Mouse (Mus musculus) embryonic facial prominence, embryonic 13.5 days (tissue): ENCODE results near the gene Palm2. TPM values are rescaled to one million over a fixed set of nuclear protein-coding genes. Genes with fewer than 3 reads are reported as not detected.

Experiments
- ATAC-seq: fragments of 200-750 bp; cut with Nextera tagmentation; 2 replicates; pipeline ENCODE4 v1.8.0; 2017; ENCODE audit warnings: low read depth; ENCODE audit not compliant: insufficient number of reproducible peaks, insufficient read depth, low FRiP score, low TSS enrichment
- H3K27ac ChIP-seq: fragments of 300-500 bp; sonication (generic); 2 replicates; pipeline ENCODE4 v1.5.1; 2015; ENCODE audit warnings: moderate library complexity, mild to moderate bottlenecking, inconsistent platforms
- H3K27me3 ChIP-seq: fragments of 300-500 bp; sonication (generic); 2 replicates; pipeline ENCODE4 v1.6.1; 2015; ENCODE audit warnings: mild to moderate bottlenecking, inconsistent platforms
- H3K36me3 ChIP-seq: fragments of 300-500 bp; sonication (generic); 2 replicates; pipeline ENCODE4 v1.6.1; 2015; ENCODE audit warnings: mild to moderate bottlenecking, inconsistent platforms
- H3K4me1 ChIP-seq: fragments of 300-500 bp; sonication (generic); 2 replicates; pipeline ENCODE4 v1.6.1; 2015; ENCODE audit warnings: inconsistent platforms
- H3K4me2 ChIP-seq: fragments of 300-500 bp; sonication (generic); 2 replicates; pipeline ENCODE4 v1.6.1; 2015; ENCODE audit warnings: moderate library complexity, mild to moderate bottlenecking, inconsistent platforms
- H3K4me3 ChIP-seq: fragments of 300-500 bp; sonication (generic); 2 replicates; pipeline ENCODE4 v1.5.1; 2015; ENCODE audit warnings: mild to moderate bottlenecking, inconsistent platforms
- H3K9ac ChIP-seq: fragments of 300-500 bp; sonication (generic); 2 replicates; pipeline ENCODE4 v1.6.1; 2015; ENCODE audit warnings: mild to moderate bottlenecking, inconsistent platforms
- H3K9me3 ChIP-seq: fragments of 300-500 bp; sonication (generic); 2 replicates; pipeline ENCODE4 v1.6.1; 2016; ENCODE audit warnings: inconsistent platforms
- WGBS: fragments of 180-500 bp; shearing (Covaris S2); methylation state at CpG from one replicate; pipeline ENCODE4 v1.1.7; 2015; ENCODE audit warnings: mixed read lengths; 5-methylcytosine and 5-hydroxymethylcytosine counted together
- polyA plus RNA-seq: library from polyadenylated mRNA; unstranded; fragments of >200 nt; fragmentation: Nextera tagmentation; extraction: Ambion mirVana; gene quantifications from 2 replicates; pipeline ENCODE4 v1.2.1, GENCODE M21; 2015

The Palm2 gene
- polyA plus RNA-seq, 1 experiment from 2014 or later, result 12.5 TPM

- H3K9me3 ChIP-seq, result peaks cover 4% of the 10 kb centered on the region; the same call in 1 of the 2 replicates
- H3K4me3 ChIP-seq, result no peak overlapping the region
- H3K27me3 ChIP-seq, result no peaks in the 10 kb centered on the region
- H3K27ac ChIP-seq, result no peak overlapping the region
- ATAC-seq, result no peak
- no peak overlapping the region for H3K4me2 ChIP-seq
- H3K36me3 ChIP-seq, result peaks cover 65% of the 10 kb centered on the region
- no peaks in the 10 kb centered on the region for H3K4me1 ChIP-seq
- no peak overlapping the region for H3K9ac ChIP-seq
- 86% methylated on average over 5 of the region's 5 CpGs for WGBS
These were observed 218.3 kb downstream of the Palm2 start for GRCm38 (mm10) chr4:57652185-57652904.

- Histone ChIP-seq H3K36me3 (peaks cover 49% of the 10 kb centered on the region), H3K4me2 (no peak overlapping the region), H3K9ac (no peak overlapping the region), H3K27me3 (no peaks in the 10 kb centered on the region), H3K27ac (no peak overlapping the region), H3K9me3 (peaks cover 4% of the 10 kb centered on the region; the same call in 1 of the 2 replicates), H3K4me1 (no peaks in the 10 kb centered on the region), H3K4me3 (no peak overlapping the region)
- ATAC-seq, result no peak
- WGBS, result 82% methylated on average over 1 of the region's 1 CpGs
These were observed 221.9 kb downstream of the Palm2 start for GRCm38 (mm10) chr4:57655966-57656365.

- peaks cover 4% of the 10 kb centered on the region; the same call in 1 of the 2 replicates for H3K9me3 ChIP-seq
- no peaks in the 10 kb centered on the region for H3K4me1 ChIP-seq
- no peaks in the 10 kb centered on the region for H3K27me3 ChIP-seq
- no peak for ATAC-seq
- H3K36me3 ChIP-seq, result peaks cover 45% of the 10 kb centered on the region
- no peak overlapping the region for H3K4me2 ChIP-seq
- H3K4me3 ChIP-seq, result no peak overlapping the region
- 87% methylated on average over 12 of the region's 12 CpGs for WGBS
- H3K9ac ChIP-seq, result no peak overlapping the region
- H3K27ac ChIP-seq, result no peak overlapping the region
These were observed 222.3 kb downstream of the Palm2 start for GRCm38 (mm10) chr4:57656388-57656787.

- peaks cover 4% of the 10 kb centered on the region; the same call in 1 of the 2 replicates for H3K9me3 ChIP-seq
- H3K4me3 ChIP-seq, result no peak overlapping the region
- no peak for ATAC-seq
- no peak overlapping the region for H3K27ac ChIP-seq
- H3K4me1 ChIP-seq, result no peaks in the 10 kb centered on the region
- H3K36me3 ChIP-seq, result peaks cover 41% of the 10 kb centered on the region
- 85% methylated on average over 3 of the region's 3 CpGs for WGBS
- no peak overlapping the region for H3K9ac ChIP-seq
- H3K27me3 ChIP-seq, result no peaks in the 10 kb centered on the region
- no peak overlapping the region for H3K4me2 ChIP-seq
These were observed 222.8 kb downstream of the Palm2 start for GRCm38 (mm10) chr4:57656861-57657260.

GRCm38 (mm10) chr4:57660470-57660869, 226.4 kb downstream of the Palm2 start:
- H3K9ac ChIP-seq, result no peak overlapping the region
- H3K4me2 ChIP-seq, result no peak overlapping the region
- peaks cover 34% of the 10 kb centered on the region for H3K36me3 ChIP-seq
- 42% methylated on average over 4 of the region's 4 CpGs for WGBS
- no peak overlapping the region for H3K27ac ChIP-seq
- H3K9me3 ChIP-seq, result no peaks in the 10 kb centered on the region
- H3K4me1 ChIP-seq, result no peaks in the 10 kb centered on the region
- no peak overlapping the region for H3K4me3 ChIP-seq
- ATAC-seq, result no peak
- no peaks in the 10 kb centered on the region for H3K27me3 ChIP-seq

- no peak overlapping the region for H3K27ac ChIP-seq
- no peaks in the 10 kb centered on the region for H3K27me3 ChIP-seq
- 92% methylated on average over 3 of the region's 3 CpGs for WGBS
- H3K36me3 ChIP-seq, result peaks cover 11% of the 10 kb centered on the region
- no peak overlapping the region for H3K4me3 ChIP-seq
- no peaks in the 10 kb centered on the region for H3K4me1 ChIP-seq
- H3K9ac ChIP-seq, result no peak overlapping the region
- ATAC-seq, result no peak
- no peak overlapping the region for H3K4me2 ChIP-seq
- H3K9me3 ChIP-seq, result no peaks in the 10 kb centered on the region
These were observed 232.1 kb downstream of the Palm2 start for GRCm38 (mm10) chr4:57666101-57666500.

GRCm38 (mm10) chr4:57670813-57671469, 236.9 kb downstream of the Palm2 start:
- H3K27me3 ChIP-seq, result no peaks in the 10 kb centered on the region
- ATAC-seq, result no peak
- no peaks in the 10 kb centered on the region for H3K9me3 ChIP-seq
- no peak overlapping the region for H3K9ac ChIP-seq
- H3K4me2 ChIP-seq, result no peak overlapping the region
- no peaks in the 10 kb centered on the region; the same call in 1 of the 2 replicates for H3K36me3 ChIP-seq
- peak overlapping the region; percentile 62; the same call in 1 of the 2 replicates for H3K27ac ChIP-seq
- peaks cover 42% of the 10 kb centered on the region for H3K4me1 ChIP-seq
- WGBS, result 61% methylated on average over 7 of the region's 7 CpGs
- H3K4me3 ChIP-seq, result no peak overlapping the region

GRCm38 (mm10) chr4:57672541-57672940, 238.5 kb downstream of the Palm2 start:
- no peak overlapping the region for H3K4me2 ChIP-seq
- no peak overlapping the region for H3K9ac ChIP-seq
- H3K9me3 ChIP-seq, result no peaks in the 10 kb centered on the region
- no peaks in the 10 kb centered on the region for H3K36me3 ChIP-seq
- no peak for ATAC-seq
- 57% methylated on average over 4 of the region's 4 CpGs for WGBS
- H3K4me1 ChIP-seq, result peaks cover 42% of the 10 kb centered on the region
- H3K27me3 ChIP-seq, result no peaks in the 10 kb centered on the region
- no peak overlapping the region for H3K4me3 ChIP-seq
- peak overlapping the region; percentile 57; the same call in 1 of the 2 replicates for H3K27ac ChIP-seq

- 10% methylated on average over 12 of the region's 12 CpGs for WGBS
- Histone ChIP-seq H3K4me3 (peak overlapping the region; percentile 19; the same call in 1 of the 2 replicates), H3K4me2 (peak overlapping the region; percentile 51), H3K27ac (peak overlapping the region; percentile 57; the same call in 1 of the 2 replicates), H3K9me3 (no peaks in the 10 kb centered on the region), H3K9ac (peak overlapping the region; percentile 44; the same call in 1 of the 2 replicates), H3K4me1 (peaks cover 42% of the 10 kb centered on the region), H3K36me3 (no peaks in the 10 kb centered on the region), H3K27me3 (no peaks in the 10 kb centered on the region)
- no peak for ATAC-seq
These were observed 239.2 kb downstream of the Palm2 start for GRCm38 (mm10) chr4:57672996-57673906.

GRCm38 (mm10) chr4:57674351-57674750, 240.3 kb downstream of the Palm2 start:
- H3K4me2 ChIP-seq, result no peak overlapping the region
- no peak for ATAC-seq

GRCm38 (mm10) chr4:57675387-57675786, 241.3 kb downstream of the Palm2 start:
- Histone ChIP-seq H3K9me3 (no peaks in the 10 kb centered on the region), H3K4me2 (peak overlapping the region; percentile 53), H3K9ac (peak overlapping the region; percentile 54), H3K4me1 (peaks cover 42% of the 10 kb centered on the region), H3K27ac (peak overlapping the region; percentile 30), H3K36me3 (no peaks in the 10 kb centered on the region), H3K4me3 (peak overlapping the region; percentile 24), H3K27me3 (no peaks in the 10 kb centered on the region)
- WGBS, result 7% methylated on average over 13 of the region's 13 CpGs
- 0 out of 2 replicates have a peak, but pooled peaks have one; percentile 53 for ATAC-seq

More at GRCm38 (mm10) chr4:57674351-57674750, 240.3 kb downstream of the Palm2 start:
- 66% methylated on average over 7 of the region's 7 CpGs for WGBS
- Histone ChIP-seq H3K4me1 (peaks cover 42% of the 10 kb centered on the region), H3K27ac (0 out of 2 replicates have a peak overlapping the region, but pooled peaks have one; percentile 30), H3K9ac (no peak overlapping the region), H3K4me3 (no peak overlapping the region), H3K9me3 (no peaks in the 10 kb centered on the region), H3K36me3 (no peaks in the 10 kb centered on the region), H3K27me3 (no peaks in the 10 kb centered on the region)
